Mouse (Mus musculus) heart, adult 2 months (tissue): ENCODE data around the gene Myo10.

Source experiments
- CTCF ChIP-seq: fragments of 200-600 bp; IDR thresholded peaks from 2 replicates; pipeline ENCODE4 v1.8.1; 2022; ENCODE audit warnings: antibody characterized with exemption, mild to moderate bottlenecking, moderate library complexity
- POLR2A ChIP-seq: fragments of 200-500 bp; IDR thresholded peaks from 2 replicates; pipeline ENCODE4 v1.6.1; 2011; ENCODE audit warnings: mild to moderate bottlenecking, low read depth, low read length, control low read depth; ENCODE audit not compliant: insufficient read depth

- no peak for TF ChIP-seq CTCF
- no peak for TF ChIP-seq POLR2A
Measured at GRCm38 (mm10) chr15:25598313-25598712, 24.0 kb upstream of the Myo10 start.
